Mouse (Mus musculus) lung, embryonic 16.5 days (tissue): ENCODE measurements around the gene Cacng5. TPM values are rescaled to one million over a fixed set of nuclear protein-coding genes. Genes with fewer than 3 reads are reported as not detected.

ENCODE experiments used
- ATAC-seq: fragments of 200-750 bp; cut with Nextera tagmentation; 2 replicates; pipeline ENCODE4 v1.8.0; 2017; ENCODE audit warnings: low read depth, mild to moderate bottlenecking, moderate library complexity
- H3K27ac ChIP-seq: fragments of 300-500 bp; sonication (generic); 2 replicates; pipeline ENCODE4 v1.5.1; 2014; ENCODE audit warnings: mild to moderate bottlenecking, control low read depth, low read length
- H3K27me3 ChIP-seq: fragments of 300-500 bp; sonication (generic); 2 replicates; pipeline ENCODE4 v1.6.1; 2014; ENCODE audit warnings: low read depth, low read length, mixed read lengths; ENCODE audit not compliant: control insufficient read depth, insufficient read depth
- H3K36me3 ChIP-seq: fragments of 300-500 bp; sonication (generic); 2 replicates; pipeline ENCODE4 v1.6.1; 2014; ENCODE audit warnings: low read length; ENCODE audit not compliant: control insufficient read depth, insufficient read depth
- H3K4me1 ChIP-seq: fragments of 300-500 bp; sonication (generic); replicated peaks from 2 replicates; pipeline ENCODE4 v1.6.1; 2014; ENCODE audit warnings: low read length, mixed read lengths; ENCODE audit not compliant: control insufficient read depth, insufficient read depth
- H3K4me2 ChIP-seq: fragments of 300-500 bp; sonication (generic); 2 replicates; pipeline ENCODE4 v1.6.1; 2014; ENCODE audit warnings: low read depth, low read length, control low read depth
- H3K4me3 ChIP-seq: fragments of 300-500 bp; sonication (generic); 2 replicates; pipeline ENCODE4 v1.5.1; 2014; ENCODE audit warnings: mild to moderate bottlenecking, low read length, control low read depth
- H3K9ac ChIP-seq: fragments of 300-500 bp; sonication (generic); 2 replicates; pipeline ENCODE4 v1.6.1; 2014; ENCODE audit warnings: low read length, control low read depth
- H3K9me3 ChIP-seq: fragments of 300-500 bp; sonication (generic); 2 replicates; pipeline ENCODE4 v1.6.1; 2016; ENCODE audit warnings: low read length; ENCODE audit not compliant: control insufficient read depth
- WGBS: fragments of 180-500 bp; shearing (Covaris S2); extraction: QIAGEN DNeasy Blood & Tissue Kit; methylation state at CpG from one replicate; pipeline ENCODE4 v1.1.7; 2014; 5-methylcytosine and 5-hydroxymethylcytosine counted together
- polyA plus RNA-seq: library from polyadenylated mRNA; unstranded; fragments of >200 nt; fragmentation: Nextera tagmentation; extraction: Ambion mirVana; gene quantifications from 2 replicates; pipeline ENCODE4 v1.2.1, GENCODE M21; 2015

Cacng5 gene
- polyA plus RNA-seq, 1 experiment from 2014 or later, result 0.14 TPM

DNA sequence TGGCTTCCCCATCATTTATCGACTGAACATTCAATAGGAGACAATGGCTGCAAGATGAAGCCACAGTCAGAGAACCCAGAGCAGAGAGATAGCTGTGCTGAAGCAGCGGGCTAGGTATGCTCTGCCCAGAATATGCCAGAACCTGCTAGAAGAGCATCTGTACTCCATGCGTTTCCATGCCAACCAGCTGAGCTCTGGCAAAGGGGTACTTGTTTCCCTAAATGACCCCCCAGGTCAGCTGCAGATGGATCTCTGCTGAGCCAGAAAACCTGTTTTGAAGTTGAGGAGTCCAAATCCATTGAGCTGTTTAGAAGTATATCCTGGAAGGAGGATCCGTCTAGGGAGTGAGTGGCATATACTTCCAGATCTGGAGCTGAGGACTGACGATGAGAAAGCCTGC is 53.1 kb downstream of the Cacng5 start:
- 67% methylated on average over 5 of the region's 5 CpGs for WGBS
- H3K9ac ChIP-seq, result no peak overlapping the region
- H3K4me1 ChIP-seq, result no peaks in the 10 kb centered on the region

DNA sequence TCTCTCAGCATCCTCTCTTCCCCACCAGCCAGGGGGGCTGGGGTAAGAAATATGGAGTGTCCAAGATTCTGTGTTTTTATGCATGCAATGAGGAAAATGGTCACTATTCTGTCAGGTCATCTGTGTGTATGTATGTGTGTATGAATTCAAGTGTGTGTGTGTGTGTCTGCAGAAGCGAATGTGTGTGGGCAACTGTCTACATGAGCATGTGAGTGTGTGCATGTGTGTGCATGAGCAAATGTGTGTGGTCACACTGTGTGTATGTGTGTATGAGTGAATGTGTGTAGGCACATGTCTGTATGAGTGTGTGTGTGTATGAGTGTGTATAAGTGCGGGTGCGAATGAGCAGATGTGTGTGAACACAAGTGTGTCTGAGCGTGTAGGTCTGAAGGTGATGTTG is 55.0 kb downstream of the Cacng5 start:
- no peak overlapping the region for H3K27ac ChIP-seq
- H3K4me3 ChIP-seq, result no peak overlapping the region
- H3K27me3 ChIP-seq, result no peaks in the 10 kb centered on the region
- H3K36me3 ChIP-seq, result no peaks in the 10 kb centered on the region
- no peak for ATAC-seq
- H3K4me1 ChIP-seq, result no peaks in the 10 kb centered on the region
- H3K4me2 ChIP-seq, result no peak overlapping the region
- H3K9me3 ChIP-seq, result no peaks in the 10 kb centered on the region
- WGBS, result 97% methylated on average over 4 of the region's 4 CpGs
- no peak overlapping the region for H3K9ac ChIP-seq

More for the DNA sequence above, 53.1 kb downstream of the Cacng5 start:
- Histone ChIP-seq H3K4me3 (no peak overlapping the region), H3K4me2 (no peak overlapping the region), H3K27ac (no peak overlapping the region), H3K9me3 (no peaks in the 10 kb centered on the region), H3K27me3 (no peaks in the 10 kb centered on the region), H3K36me3 (no peaks in the 10 kb centered on the region)
- no peak for ATAC-seq

DNA sequence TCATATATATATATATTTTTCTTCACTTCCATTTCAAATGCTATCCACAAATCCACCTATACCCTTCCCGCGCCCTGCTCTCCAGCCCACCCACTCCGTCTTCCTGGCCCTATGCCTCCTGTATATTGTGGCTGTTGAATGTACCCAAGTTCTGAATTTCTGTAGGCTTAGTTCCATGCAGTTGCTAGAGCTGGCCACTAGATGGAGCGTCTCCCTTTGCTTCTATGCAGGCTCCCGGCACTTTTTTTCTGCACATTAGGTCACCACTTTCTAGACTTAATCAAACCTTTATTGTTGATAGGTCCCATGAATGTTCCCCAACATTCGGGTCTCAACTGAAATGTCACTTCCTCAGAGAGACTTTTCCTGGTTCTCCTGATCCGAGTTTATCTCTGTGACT is 55.6 kb downstream of the Cacng5 start:
- 16% methylated on average over 7 of the region's 7 CpGs for WGBS
- Histone ChIP-seq H3K9me3 (no peaks in the 10 kb centered on the region), H3K27ac (no peak overlapping the region), H3K9ac (no peak overlapping the region), H3K4me3 (no peak overlapping the region), H3K4me2 (no peak overlapping the region), H3K27me3 (no peaks in the 10 kb centered on the region), H3K36me3 (no peaks in the 10 kb centered on the region), H3K4me1 (no peaks in the 10 kb centered on the region)
- ATAC-seq, result no peak

GRCm38 (mm10) chr11:107853088-107853487 is 61.8 kb downstream of the Cacng5 start:
- Histone ChIP-seq H3K4me2 (no peak overlapping the region), H3K9ac (no peak overlapping the region), H3K27me3 (no peaks in the 10 kb centered on the region), H3K9me3 (no peaks in the 10 kb centered on the region), H3K4me3 (no peak overlapping the region), H3K36me3 (no peaks in the 10 kb centered on the region), H3K27ac (no peak overlapping the region), H3K4me1 (no peaks in the 10 kb centered on the region)
- 39% methylated on average over 1 of the region's 1 CpGs for WGBS
- ATAC-seq, result no peak

DNA sequence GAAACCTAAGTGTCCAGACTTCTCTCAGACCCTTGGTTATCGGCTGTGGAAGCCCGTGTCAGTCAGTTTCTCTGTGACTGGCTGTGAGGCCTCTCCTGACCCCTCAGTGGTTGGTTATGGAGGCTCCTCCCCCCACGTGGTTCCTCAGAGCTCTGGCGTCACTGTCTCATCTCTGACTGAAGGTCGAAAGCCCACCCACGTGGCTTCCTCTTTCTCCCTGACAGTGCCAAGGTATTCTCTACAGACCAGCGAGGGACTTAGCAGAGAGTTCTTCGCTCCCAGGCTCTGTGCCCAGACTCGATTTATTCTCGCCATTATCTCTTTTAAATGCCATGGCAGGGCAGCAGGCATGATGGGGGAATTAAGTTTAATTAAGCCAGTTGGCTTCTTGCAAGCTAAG is 65.2 kb downstream of the Cacng5 start:
- Histone ChIP-seq H3K9ac (no peak overlapping the region), H3K4me1 (no peaks in the 10 kb centered on the region), H3K36me3 (no peaks in the 10 kb centered on the region), H3K27me3 (no peaks in the 10 kb centered on the region), H3K4me2 (no peak overlapping the region), H3K4me3 (no peak overlapping the region), H3K9me3 (no peaks in the 10 kb centered on the region), H3K27ac (no peak overlapping the region)
- 42% methylated on average over 10 of the region's 10 CpGs for WGBS
- ATAC-seq, result no peak

DNA sequence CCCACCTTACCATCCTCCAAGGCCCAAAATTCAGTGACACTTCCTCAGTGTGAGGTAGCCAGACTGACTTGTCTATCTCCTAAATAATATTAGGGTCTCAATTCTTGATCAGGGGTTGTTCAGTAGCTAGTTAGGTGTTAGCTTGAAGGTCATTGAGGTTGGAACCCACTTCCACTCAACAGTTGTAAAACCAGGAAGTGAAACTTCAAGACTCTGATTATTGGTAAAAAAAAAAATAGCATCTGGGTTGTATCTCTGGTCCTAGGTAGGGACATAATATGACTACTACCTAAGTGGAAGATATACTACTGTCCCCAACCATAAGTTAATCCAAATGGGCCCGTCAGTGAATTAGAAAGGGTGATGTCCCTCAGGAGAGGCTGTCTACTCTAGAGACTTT is 70.7 kb downstream of the Cacng5 start:
- Histone ChIP-seq H3K4me2 (no peak overlapping the region), H3K36me3 (no peaks in the 10 kb centered on the region), H3K9me3 (no peaks in the 10 kb centered on the region), H3K4me1 (no peaks in the 10 kb centered on the region), H3K27ac (no peak overlapping the region), H3K27me3 (no peaks in the 10 kb centered on the region), H3K9ac (no peak overlapping the region), H3K4me3 (no peak overlapping the region)
- 88% methylated on average over 1 of the region's 1 CpGs for WGBS
- ATAC-seq, result no peak

GRCm38 (mm10) chr11:107833351-107834040 is 81.4 kb downstream of the Cacng5 start:
- H3K9me3 ChIP-seq, result no peaks in the 10 kb centered on the region
- no peak overlapping the region for H3K4me3 ChIP-seq
- H3K4me2 ChIP-seq, result no peak overlapping the region
- H3K9ac ChIP-seq, result no peak overlapping the region
- H3K27ac ChIP-seq, result no peak overlapping the region
- H3K36me3 ChIP-seq, result no peaks in the 10 kb centered on the region
- H3K4me1 ChIP-seq, result no peaks in the 10 kb centered on the region
- WGBS, result 46% methylated on average over 7 of the region's 7 CpGs
- no peak for ATAC-seq
- no peaks in the 10 kb centered on the region for H3K27me3 ChIP-seq

Other genes starting within 250 kb of the Cacng5 start
- 1.0 and 2.5 TPM in 2 replicates for gene Cacng1, start 198.5 kb downstream of the Cacng5 start, polyA plus RNA-seq
- gene Cacng4, start 120.5 kb downstream of the Cacng5 start, polyA plus RNA-seq, result 1.1 and 1.4 TPM in 2 replicates